Mouse (Mus musculus): Measurements from ENCODE around the gene Sept11.

Sept11 gene

DNA sequence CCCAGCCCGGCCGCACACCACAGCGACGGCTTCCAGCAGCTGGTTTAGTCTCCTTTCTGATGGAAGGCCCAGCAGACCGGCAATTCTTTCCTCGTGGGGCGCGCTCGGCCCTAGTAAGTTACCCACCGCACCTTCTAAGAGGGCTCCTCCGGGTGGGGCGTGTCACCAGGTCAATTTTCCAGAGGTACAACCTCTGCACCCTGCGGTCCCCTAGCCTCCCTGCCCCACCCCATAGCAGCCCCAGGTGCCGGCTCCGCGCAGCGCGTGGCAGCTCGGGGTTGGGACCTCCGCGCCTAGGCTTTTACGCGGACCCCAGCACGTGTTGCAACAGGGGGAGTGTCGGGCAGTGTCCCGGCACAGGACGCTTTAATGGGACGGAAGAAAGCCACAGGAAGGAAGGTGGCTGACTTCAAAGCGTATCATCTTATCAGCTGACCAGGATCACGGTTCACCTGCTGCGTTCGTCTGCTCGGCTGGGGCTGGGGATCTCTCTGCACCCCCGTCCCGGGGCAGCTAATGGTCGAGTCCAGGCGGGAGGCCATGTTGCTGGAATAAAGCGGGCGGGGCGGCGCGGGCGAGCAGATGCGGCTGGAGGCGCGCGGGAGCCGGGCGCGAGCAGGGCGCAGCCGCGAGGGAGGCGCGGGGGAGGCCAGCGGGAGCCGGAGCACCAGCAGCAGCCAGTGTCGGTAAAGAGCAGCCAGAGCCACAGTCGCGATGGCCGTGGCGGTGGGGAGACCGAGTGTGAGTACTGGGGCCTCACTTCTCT lies at the start of gene Sept11:
Sept11 (plus strand) TSS at position 581 of the 766 bp plus-strand sequence.
- in situ Hi-C loops (cut with MboI), result no loop called here

DNA sequence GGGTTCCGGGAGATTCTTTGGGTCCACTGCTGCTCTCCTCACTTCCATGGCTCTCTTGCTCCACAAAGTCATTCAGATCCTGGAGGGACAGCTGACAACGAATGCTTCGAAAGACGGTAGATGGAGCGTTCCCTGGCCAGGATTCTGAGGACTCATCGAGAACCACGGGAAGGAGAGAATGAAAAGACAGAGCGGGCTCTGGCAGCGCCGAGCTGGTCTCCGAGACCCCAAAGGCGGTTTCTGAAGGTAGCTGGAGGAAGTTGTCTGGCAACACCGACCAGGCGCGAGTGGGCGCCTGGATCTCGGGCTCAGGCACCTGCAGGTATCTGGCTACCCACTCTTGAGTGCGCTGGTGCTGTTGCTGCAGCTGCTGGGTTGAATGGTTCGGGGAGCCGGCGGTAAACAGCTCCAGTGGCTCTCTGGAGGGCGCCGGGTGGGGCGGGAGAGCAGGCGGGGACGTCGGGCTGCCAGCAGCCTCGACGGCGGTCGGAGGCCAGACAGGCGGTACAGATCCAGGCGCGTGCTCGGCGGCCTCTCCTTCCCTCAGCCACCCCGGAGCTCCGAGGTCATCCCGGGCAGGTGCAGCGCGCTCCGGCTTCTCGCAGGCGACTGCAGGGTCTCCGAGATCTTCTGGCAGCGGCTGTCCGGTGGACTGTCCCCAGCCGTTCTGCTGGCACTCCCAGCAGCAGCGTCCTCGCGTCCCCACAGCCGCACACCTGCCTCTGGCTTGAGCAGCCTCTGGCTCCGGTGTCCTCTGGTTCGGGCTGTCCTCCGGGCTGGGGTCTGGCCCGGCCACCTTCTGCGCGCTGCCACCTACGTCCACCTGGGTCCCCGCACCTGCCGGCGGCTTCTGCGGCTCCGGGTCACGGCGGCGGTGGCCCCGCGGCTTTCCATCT lies 49.3 kb upstream of the Sept11 start:
- in situ Hi-C loops (cut with MboI), result no loop called here

DNA sequence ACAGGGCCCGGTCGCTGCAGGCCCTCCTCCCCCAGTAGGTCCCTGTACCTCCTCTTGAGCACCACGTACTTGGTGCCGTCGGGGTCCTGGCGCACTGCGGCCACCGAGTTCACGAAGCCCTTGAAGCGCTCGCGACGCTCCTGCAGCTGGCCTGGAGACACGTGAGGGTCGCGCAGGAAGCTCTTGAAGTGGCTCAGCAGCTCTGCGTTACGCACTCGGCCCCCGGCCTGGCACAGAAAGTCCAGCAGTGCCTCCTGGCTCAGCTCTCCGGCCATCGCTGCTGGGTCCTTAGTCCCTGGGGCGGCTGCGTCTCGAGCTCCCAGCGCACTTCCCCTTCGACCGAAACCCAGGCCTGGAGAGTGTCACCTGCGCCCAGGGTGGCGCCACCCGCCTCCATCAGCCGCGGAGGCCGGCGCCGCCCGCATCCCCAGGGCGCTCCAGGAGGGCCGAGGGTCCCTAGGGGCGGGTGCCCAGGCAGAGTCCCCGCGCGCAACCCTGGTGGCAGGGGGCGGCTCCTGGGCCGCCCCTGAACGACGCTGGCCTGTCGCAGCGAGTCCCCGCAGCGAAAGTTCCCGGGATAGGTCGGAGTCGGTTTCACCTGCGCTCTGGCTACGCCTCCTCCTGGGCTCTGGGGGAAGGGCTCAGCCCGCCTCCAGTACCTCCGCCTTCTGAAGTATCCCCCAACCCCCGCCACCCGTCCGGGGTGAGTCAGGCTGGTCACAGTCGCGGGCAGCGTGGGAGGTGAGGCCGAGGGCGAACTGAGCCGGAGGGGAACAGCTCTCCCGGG lies 48.5 kb upstream of the Sept11 start, which contains the start of gene Sowahb:
Sowahb (minus strand) TSS at position 439 of the 787 bp plus-strand sequence.
- in situ Hi-C loops (cut with MboI), result no loop called here

DNA sequence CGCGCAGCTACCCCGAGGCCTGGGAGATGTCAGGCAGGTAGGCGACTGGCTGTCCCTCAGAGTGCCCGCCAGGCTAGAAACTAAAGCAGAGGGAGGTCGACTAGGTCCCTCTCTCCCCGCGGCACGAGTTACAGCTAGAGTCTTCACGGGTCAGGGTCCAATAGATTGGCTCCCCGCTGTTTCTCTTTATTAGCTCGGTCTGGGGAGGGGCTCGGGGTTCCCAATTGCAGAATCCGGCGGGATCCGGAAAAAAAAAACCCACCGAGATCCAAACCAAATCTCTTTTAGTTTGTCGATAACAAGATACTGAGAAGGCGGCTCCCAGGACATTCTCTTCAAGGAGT lies 47.9 kb upstream of the Sept11 start:
- in situ Hi-C loops (cut with MboI), result no loop called here

DNA sequence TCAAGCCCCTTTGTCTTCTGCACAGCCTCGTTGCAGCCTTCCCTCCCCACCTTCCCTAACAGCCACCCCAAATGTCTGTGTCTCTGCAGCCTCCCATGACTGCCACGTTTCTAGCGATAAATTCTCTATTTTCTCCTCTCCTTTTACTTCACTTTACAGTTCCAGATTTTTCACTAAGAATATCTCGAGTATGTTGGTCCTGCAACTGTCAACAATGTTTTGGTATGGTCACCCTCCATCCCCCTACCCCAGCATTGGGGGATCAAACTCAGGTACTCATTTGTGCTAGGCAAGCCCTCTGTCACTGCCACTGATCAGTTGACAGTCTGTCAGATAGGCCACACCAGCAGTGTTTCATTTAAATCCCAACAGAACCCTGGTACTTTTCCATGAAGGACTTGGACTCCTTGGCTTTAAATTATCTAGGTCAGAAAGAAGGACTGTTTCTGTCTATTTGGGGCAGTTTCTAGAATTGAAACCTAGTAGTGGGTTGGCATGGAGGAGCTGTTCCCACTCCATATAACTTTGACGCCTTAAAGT lies 46.9 kb upstream of the Sept11 start:
- in situ Hi-C loops (cut with MboI), result no loop called here

DNA sequence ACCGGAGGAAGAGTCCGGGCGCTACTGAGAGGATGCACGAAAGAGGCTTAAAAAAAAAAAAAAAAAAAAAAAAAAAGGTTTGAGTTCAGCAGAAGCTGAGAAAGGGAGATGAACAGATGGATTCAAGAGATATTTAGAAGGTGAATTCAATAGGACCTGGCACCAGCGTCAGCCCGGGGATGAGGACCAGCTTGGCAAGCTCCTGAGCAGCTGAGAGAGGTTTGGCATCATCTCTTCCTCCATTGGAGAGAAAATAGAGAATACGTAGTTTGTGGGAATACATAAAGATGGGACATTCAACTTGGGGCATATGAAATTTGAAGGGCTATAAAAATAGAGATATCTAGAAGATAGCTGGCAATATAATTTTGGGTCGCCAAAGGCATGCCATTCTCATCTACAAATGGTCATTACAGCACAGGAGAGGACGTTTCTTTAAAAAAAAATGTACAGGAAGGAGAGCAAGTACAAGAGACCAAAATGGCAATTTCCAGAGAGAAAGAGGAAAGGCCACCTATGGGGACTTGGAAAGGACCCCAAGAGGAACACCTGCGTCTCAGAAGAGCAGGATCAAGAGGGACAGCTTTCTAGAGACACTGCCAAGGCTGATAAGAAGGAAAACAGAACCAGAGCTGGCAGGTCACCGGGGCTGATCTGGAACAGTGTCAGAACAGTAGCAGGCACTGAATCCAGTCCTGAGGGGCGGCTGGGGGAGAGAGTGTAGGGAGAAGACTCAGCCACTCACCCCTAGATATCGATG lies 44.6 kb upstream of the Sept11 start:
- in situ Hi-C loops (cut with MboI), result no loop called here

DNA sequence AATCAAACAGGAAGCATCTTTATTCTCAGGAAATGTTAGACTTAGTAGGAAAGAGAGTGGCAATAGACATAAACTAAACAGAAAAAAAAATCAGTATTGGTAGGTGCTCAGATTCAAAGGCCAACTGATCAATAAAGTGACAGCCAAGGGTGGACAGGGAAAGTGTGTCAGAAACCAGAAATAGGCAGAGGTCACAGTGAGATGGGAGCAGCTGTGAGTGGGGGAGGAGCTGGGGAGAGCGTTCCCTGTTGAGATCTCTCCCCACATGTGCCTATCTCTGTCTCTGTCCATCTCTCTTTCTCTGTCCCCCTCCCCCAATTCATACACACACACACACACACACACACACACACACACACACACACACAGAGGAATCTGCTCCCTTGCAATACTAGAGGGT lies 43.3 kb upstream of the Sept11 start:
- in situ Hi-C loops (cut with MboI), result no loop called here

DNA sequence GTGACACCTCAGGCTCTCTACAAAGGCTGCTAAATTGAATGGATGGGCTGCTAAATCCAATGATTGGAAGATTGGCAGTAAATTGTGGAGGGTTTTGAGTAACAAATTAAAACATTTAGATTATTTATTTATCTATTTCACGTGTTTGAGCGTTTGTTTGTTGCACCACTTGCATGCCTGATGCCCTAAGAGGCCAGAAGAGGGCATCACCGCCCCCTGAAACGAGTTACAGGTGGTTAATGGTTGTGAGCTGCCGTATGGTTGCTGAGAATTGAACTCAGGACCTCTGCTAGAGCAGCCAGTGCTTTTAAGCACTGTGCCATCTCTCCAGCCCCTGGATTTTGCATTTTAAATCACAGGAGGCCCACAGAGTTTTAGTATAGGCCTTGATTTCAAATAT lies 42.2 kb upstream of the Sept11 start:
- in situ Hi-C loops (cut with MboI), result no loop called here

DNA sequence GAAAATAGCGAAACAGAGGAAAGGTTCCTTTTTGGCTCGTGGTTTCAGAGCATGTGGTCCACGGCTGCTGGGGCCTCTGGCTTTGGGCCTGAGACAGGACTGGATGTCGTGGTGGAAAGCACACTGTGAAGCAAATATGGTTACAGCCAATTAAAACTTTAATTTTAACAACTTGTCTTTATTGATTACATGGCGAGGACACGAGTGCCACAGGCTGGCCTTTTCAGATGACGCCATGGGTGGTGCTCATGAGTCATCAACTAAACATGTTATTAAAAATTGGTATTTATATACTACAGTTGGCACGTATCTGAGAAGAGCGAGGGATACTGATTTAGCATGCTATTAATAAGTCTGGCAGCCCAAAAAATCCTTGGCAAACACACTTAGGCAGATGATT lies 41.3 kb upstream of the Sept11 start:
- in situ Hi-C loops (cut with MboI), result no loop called here

DNA sequence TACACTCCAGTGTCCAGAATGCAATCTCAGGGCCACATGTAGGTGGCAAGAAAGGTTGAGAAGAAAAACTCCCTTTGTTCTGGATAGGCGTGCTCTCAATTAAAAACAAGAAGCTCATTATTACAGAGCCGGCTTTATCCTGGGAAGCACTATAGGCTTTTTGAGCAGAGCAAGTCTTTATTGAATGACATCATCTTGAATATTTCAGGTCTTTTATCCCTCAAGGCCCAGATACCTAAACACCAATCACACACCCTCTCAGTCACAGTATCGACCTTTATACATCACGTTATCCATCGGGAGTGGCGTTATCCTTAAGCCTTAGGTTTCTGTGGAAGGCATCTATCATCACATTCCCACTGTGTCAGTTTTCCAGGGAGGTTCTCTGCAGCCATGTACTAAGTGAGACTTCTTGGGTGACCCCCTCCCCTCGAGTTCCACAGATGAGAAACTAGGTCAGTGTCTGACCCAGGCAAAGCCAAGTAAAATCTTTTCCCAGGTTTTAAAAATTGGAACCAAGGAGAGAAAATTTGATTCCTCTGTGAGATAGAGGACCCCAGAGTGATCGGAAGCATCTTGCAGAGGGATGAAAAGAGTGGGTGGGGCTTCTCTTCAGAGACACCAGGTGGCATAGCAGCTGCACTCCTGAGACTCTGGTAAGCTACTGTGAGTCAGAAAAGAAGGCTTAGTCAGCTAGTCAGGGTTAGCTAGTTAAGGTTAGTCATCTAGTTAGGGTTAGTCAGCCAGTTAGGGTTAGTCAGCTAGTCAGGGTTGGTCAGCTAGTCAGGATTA lies 39.4 kb upstream of the Sept11 start:
- in situ Hi-C loops (cut with MboI), result no loop called here

DNA sequence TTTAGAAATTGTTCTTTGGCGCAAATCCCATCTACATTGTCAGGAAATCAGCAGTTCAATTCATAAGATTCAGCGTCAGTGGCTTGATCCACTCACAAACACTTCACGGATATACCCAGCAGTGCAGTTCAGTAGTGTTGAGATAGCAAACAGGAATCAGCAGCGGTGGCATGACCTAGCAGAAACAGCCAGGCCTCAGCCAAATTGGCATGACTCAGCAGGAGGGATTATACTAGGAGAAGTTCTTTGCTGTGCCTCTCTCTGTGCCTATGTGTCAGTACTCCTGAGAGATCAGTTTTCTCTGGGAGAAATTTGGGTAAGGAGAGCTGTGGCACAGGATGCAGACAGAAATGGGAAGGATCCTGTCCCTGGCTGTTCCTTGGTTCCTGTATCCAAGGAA lies 32.4 kb upstream of the Sept11 start:
- in situ Hi-C loops (cut with MboI), result no loop called here

DNA sequence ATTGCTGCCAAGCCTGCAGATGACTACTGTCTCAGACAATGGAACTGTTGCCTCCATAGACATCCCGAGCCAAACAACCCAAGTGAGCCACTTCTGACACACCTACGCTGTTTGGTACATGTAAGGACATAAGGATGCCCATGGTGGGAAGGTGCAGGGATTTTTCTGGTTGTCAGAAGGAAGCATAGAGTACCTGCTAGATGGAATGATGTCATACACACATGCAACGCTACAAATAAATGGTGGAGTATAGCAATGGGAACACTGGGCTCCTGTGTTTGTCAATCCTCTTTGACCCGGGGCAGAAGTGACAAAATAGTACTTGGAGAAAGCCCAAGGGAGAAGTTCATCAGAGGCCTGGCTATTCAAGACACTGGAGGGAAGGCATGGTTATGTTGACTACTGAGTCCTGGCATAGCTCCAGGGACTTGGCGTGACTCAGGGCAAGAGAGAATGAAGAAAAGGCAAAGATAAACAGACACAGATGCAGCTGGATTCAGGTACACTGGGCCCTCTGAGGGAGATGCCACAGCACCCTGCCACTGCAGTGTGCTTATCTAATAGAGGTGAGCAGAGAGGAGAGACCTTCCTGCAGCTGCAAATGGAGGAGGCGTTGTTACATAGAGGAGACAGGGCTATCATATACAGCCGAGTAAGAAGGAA lies 15.4 kb upstream of the Sept11 start:
- in situ Hi-C loops (cut with MboI), result no loop called here

DNA sequence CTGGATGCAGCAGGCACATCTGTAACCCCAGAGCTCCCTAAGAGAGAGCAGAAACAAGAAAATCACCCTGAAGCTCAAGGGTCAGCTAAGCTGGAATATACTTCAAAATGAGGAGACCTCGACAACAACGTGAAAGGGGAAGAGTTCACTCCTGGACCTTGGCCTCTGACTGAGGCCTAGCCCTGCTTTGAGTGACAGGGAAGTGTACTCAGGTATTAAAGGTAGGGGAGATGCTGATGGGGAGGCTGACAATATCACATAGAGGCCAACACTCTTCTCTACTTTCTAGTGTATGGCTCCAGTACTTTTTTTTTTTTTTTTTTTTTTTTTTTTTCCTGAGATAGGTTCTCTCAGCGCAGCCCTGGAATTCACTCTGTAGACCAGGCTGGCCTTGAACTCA lies 13.6 kb upstream of the Sept11 start:
- in situ Hi-C loops (cut with MboI), result no loop called here

DNA sequence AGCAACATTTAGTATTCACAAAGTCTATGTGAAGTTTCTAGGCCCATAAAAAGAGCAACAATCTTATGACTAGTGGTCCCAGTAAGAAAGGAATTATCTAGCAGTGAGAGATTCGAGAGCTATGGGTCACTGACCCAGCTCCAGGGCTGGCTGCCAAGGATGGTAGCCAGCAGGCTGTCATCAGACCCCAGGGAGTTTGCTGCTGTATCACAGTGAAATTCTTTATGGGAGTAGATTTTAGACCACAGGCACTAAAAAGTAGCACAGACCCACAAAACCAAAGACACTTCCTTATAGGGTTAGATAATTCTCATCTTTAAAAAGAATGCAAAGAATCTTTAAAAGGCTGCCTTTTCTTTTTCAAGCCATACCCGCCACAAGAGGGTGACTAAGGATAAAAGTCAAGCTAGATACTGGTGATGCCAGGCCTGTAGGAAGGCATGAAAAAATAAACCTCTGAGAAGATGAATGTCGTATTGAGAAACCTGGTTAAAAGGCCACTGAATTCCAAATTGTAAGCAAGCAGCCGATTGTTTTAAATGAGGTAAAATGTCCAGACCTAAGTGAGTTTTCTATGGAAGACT lies 8.1 kb upstream of the Sept11 start:
- in situ Hi-C loops (cut with MboI), result loop anchor here (10.0 kb wide), 1 partner anchor 180 kb away; the partner anchor contains the start of gene Ccng2

DNA sequence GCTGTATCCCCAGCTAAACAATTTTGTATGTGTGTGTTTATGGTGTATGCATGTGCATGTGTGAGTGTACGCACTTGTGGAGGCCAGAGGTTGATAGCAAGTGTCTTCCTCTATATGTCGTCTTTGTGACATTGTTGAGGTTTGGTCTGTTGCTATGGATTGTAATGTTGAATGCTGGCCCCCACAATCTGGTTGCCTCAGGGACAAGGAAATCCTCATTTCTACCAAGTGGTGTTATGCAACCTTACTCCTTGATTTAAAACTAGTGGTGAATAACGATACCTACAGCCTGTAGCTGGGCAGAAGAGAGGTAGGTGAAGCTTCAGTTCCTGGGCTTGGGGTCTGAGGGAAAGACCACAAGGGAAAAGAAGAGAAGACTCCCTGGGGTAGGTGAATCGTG lies 7.3 kb upstream of the Sept11 start:
- in situ Hi-C loops (cut with MboI), result loop anchor here (10.0 kb wide), 1 partner anchor 179 kb away; the partner anchor contains the start of gene Ccng2

DNA sequence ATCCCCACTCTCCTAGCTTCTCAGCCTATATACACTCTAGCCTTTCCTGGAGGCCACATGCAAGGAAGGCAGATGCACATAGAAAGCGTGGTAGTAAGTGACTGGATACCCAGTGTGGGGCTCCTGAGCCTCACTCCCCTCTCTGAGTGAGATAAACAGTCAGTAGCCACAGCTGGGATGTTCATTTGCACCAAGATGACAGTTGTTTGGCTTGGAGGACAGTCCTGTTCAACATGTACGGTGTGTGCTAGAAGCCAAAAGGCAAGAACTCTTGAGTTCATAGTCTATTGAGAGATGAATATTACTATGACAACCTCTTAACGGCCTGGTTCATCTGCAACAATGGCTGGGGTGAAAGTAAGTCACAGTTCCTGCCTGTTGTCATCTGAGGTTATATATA lies 2.0 kb upstream of the Sept11 start:
- in situ Hi-C loops (cut with MboI), result no loop called here

DNA sequence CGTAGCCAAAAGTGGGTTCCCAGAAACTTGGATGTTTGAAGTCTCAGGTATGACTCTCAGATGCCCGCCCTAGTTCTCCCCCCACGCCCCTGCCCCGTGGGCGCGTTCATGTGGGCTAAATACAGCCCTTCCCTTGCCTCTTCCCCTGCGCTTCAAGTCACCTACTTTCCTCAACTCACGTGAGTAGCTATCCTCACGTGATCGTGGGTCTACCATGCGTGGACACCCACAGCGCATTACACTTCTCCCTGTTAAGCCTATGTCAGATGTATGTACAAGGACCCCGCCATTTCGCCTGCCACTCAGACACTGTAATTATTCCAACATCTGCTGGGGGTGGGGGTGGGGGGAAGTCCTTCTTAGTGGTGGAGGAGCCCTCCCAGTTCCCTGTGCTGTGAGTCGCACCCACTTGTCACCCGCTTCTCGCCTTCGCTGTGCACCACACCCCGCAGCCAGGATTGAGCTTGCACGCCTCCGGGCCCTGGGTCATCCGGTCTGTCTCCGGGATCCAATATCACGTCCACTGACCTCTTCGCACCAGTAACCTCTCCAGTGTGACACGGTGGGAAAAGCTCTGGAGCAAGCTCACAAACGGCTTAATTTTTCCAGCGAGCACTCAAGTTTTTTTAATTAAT lies 973 bp upstream of the Sept11 start:
- in situ Hi-C loops (cut with MboI), result no loop called here

DNA sequence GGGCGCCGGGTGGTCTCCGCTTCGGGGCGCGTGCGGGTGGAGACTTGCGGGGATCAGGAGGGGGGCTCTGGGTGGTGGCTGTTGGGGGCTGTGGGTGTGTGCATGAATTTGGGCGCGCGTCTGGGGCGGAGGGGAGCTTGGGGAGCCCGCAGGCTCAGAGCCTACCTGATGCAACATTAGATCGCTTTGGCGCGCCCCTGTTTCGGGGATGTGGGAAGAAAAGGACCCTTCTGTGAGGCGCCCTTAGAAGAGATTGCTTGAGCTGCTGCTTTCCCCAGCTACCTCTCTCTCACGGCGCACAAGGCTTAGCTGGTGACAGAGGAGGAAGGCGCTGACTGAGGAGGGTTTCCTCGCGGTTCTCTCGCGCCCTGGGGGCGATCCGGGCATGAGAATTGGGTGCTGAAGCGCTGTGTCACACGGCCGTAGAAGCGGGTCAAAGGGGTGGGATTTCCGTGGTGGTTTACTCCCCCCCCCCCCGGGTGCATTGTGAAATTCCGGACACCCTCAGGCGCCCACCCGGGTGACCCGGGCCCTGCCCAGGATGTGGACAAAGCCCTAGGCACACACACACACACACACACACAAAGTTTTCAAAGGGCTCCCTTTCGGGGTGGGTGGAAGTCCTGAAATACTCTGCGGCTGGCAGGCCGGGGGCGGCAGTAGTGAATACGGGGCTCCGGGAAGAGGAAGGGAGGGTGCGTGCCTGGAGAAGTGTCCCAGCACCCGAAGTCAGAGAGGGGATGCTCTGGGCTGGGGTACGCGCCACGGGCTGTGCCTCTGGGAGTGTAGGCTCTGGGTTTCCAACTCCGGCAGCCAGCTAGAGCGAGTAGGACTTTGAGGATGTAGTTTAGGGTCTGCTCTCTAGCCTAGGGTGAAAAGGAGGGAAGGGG lies 646 bp downstream of the Sept11 start:
- in situ Hi-C loops (cut with MboI), result no loop called here

All from mature B cell (primary cell).